Mouse (Mus musculus) brain, adult 2 months (tissue): Measurements from ENCODE around the gene Dusp15.

ENCODE experiments used
- DNase-seq: peaks from one replicate; pipeline ENCODE4 v3.0.0; 2011; ENCODE audit warnings: low read depth, low spot score

Dusp15 gene

DNA sequence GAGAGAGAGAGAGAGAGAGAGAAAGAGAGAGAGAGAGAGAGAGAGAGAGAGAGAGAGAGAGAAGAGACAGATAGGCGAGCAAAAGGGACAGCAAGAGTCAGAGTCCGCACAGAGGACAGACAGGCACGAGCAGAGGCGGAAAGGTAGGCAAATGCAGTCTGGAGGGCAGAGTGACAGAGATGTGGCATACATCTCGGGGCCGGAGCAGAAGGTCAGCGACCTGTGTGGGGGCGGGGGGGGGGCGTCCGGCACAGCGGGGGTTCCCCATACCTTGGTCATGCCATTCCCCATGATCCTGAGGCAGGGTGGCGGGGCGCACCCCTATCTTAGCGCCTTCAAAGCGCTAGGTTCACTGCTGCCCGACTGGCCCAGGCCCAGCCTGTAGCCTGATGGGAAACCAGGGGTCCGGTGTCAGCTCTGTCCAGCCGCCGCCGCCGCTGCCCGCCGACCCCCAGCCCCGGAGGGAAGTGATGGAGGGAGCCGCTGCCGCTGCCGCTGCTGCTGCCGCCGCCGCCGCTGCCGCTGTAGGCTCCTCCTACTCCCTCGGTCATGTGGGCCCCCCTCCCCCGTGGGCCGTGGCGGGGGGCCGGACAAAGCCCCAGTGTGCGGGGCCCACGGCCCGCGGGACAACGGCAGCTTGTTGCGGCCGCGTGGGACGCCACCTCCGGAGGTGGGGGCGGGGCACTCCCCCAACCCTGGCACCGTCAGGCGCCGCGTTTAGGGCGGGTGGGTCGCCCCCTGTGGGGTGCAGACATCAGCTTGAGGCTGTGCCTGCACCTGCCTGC lies at the start of gene Dusp15:
Gene Dusp15, minus strand, starts transcription at position 634 of the 785 bp plus-strand sequence.
- DNase-seq: peak; percentile 82

DNA sequence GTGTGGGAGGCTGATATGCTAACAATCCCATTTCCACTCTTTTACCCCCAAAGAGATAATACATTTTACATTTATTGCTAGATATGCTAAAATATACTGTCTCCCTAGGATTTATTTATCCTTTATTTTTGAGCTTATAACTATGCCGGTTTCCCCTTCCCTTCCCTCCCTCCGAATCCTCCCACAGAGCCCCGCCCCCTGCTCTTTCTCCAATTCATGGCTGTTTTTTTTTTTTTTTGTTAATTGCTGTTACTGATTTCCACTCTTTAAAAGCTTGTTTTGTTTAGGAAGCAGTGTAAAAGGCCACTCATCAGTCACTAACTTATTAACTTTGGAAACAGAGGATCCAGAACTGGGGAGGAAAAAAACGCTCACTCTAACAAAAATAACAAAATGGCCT lies 45.5 kb upstream of the Dusp15 start:
- DNase-seq: no peak

DNA sequence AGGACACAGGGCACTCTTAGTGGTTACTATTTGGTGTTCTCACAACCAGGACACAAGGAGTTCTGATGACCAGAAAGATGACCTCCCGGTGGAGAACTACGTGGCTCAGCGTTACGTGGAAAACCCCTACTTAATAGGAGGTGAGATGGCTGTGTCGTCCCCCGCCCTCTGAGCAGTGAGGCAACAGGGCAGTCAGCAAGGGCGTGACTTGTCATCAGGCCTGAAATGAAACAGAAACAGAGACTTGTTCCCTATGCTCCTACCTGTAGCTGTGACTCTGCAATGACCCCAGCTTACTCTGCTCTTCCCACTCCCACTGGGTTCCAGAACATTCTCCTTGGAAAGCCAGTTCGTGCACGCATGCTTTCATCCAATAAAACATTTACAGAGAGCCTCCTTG lies 40.0 kb upstream of the Dusp15 start:
- no peak for DNase-seq

DNA sequence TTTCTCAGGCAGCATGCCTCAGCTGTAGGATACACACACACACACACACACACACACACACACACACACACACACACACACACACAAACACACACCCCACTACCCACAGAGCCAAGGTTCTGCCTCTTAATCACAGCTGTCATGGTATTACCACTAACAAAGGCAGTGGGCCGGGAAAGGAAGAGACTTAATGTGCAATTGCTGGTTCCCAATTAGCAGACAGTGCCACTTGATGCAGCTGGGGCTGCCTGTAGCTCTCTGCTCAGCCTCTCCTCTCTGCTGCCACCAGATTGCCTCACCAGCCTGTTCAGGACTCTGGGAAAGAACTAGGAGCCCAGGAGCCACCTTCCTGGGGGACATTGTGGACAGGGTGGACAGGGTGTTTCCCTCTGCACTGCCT lies 34.1 kb upstream of the Dusp15 start:
- DNase-seq: peak; percentile 75

DNA sequence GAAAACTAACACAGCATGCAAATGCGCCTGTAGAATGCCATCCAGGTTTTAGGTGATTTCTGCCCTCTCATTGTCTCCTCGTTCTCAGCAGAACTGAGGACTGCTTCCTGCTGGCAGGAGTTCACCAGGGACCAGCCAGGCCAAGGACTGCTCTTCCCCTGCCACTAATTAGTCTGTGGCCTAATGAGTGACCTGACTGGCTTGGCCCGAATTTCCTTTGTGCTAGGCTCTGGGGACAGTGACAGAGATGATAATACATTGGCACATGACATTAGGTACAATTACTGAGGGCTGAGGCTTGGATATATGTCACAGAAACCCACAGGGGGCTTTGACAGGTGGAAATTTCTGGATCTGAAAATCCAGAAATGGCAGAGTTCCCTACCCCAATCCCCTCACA lies 25.5 kb upstream of the Dusp15 start:
- DNase-seq: no peak

DNA sequence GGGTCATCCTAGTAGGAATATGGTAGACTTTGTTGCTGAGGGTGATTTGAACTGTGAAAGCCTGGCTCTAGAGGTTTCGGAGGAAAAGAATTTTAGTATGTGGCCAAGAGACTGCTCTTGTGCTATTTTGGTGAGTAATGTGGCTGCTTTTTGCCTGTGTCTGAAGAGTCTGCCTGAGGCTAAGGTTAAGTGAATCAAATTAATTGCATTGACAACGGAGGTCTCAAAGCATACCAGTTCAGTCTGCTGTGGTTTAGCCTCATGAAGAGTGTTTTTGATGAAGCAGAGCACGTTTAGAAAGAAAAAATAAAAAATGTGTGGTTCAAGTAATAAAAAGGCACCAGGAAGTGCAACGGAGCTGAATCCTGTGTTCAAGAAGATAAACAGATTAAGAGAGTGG lies 14.1 kb upstream of the Dusp15 start:
- DNase-seq: no peak

DNA sequence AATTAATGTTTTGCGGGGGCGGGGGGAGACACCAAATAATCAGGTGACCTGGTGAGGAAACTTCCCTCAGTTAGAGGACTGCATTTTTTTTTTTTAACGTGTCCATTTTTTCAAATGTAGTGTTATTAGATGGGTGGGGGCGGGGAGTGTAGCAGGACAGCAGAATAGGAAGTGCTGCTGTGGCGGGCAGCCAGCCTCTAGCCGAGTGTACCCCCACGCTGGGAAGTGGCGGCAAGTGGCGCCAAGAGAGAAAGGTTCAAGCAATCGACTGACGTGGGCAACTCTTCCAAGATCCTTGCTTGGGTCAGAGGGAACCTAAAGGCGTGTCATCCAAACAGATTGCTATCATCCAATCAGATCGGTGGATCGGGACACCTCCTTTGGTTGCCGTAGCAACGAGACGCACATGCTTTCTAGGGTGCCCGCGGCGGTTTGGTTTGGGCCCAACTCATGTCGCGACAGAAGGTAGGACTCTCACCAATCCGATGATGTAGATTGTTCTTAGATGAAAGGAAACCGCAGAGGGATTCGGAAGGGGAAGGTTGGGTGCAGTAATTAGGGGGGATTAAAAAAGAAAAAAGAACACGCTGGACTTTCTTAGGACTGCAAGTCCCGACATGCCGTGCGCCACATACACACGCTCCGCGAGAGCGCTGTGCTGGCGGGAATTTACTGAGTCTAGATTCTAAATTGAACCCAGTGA lies 10.7 kb upstream of the Dusp15 start, which contains the start of gene Ttll9:
Gene Ttll9, plus strand, starts transcription at position 395 of the 703 bp plus-strand sequence.
- DNase-seq: peak; percentile 95

DNA sequence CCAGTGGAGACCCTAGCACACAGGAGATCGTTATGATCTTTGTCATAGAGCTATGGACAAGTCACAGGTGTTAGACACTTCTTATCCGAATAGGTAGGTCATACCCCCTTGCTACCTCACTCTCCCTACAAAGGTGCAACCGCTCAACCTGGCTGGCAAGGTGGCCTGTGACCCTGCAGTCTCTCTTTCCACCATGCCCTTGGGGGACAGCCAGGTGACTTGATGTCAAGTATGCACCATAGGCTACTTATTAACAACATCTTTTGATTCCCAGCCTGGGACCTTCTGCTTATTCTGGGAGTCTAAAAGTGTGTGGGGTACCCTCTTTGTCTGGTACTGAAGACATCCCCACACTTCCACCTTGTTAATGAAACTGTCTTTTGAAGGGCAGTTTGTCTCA lies 6.6 kb upstream of the Dusp15 start:
- no peak for DNase-seq

DNA sequence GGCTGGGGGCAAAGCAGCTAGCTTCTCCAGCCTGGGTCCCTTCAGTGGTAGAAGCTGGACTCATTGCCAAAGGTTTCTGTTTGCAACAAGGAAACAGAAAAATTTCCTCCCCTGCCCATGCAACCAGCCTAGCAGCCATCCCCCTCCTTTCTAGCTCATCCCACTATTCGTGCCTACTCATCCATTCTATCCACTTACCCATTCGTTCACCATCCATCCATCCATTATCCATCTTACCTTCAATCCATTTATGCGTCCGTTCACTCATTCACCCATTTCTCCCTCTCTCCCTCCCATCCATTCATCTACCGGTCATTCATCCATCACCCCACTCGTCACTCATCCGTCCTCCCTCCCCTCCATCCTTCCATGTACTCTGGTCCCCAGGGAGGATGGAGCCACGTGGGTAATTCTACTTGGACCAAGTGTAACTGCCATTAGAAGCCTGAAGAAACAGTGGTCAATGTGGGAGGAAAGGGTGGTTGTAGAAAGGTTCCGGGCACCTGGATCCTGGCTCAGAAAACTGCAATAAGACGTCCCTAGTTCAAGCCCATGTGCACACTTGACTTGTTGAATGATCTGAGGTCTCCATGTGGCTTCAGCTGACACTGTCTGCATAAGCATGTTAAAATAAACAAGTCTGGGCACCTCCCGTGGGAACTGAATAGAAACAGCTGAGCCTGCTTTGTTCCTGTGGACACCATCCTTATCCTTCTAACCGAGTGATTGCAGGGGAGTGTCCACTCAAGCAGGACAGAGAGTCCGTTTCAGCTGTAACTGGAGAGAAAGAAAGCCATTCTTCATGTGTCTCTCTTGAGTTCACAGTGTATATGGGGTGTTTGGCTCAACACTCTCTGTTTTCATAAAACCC lies 587 bp upstream of the Dusp15 start:
- peak; percentile 67 for DNase-seq

DNA sequence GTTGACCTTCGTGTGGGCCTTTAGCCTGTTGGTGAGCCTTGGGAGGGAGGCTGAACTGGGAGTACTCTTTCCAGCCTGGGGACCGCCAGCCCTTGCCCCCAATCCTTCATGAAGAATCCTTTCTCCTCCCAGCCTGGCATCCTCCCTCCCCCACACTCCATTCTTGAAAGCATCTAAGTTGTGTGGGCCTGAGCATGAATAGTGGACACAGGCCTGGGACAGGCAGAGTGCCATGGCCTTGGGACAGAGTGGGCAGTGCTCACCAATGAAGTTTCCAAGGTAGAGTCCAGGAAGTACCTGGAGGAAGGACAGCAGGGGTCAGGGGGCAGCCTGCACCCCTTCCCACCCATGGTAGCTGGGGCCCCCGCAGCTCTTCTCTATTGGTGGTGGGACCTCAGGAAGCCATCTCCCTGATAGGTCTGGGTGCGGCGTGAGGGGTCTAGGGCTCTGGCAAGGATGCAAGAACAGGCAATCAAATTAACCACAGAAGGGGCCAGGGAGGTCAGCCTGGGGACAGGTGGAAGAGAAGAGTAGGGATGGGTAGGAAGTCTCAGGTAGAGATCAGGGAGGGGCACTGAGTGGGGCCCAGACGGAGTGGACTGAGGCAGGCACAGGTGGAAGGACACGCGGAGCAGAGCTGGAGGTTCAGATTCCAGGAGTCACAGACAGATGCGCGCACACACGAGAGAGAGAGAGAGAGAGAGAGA lies 987 bp downstream of the Dusp15 start:
- no peak for DNase-seq

DNA sequence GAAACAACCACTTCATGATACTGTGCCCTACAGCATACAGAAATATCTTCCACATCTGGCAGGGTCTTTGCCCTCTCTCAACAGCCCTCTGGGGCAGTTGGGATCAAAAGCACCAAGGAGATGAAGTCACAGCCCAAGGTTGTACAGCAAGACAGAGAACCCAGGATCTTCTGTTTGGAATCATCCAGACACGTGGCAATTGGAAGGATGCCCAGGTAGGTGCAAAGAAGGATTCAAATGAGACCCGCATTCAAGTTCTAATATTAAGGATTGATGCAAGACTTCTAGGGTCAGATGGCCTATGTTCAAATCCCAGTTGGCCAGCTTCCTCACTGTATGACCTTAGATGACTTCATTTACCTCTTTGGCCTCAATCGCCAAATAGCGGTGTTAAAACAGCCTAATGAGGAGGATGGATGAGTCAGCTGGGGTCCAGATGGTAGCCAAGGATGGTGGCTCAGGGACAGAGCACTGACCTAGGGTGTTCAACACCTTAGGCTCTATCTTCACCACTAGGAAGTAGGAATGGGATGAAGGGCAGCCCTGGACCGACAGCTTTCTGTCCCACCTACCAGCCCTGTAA lies 3.0 kb downstream of the Dusp15 start:
- peak; percentile 57 for DNase-seq

DNA sequence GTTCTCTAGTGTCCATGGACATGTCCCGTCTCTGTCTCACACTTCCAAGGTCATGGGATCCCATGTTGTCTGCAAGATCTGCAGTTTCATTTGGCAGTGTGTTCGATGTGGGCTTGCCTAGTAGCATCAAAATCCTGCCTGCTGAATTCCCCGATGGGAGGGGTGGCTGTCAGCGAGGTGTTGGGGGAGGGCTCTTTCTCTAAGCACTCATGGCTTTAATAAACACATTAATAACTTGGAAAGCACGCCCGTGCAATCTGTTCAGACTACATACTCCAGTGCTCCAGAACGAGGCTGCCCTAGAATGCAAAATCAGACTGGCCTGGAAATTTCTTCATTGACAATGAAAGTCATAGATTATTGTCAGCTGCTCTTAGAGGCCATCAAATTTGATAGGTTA lies 4.4 kb downstream of the Dusp15 start:
- DNase-seq: peak; percentile 80

DNA sequence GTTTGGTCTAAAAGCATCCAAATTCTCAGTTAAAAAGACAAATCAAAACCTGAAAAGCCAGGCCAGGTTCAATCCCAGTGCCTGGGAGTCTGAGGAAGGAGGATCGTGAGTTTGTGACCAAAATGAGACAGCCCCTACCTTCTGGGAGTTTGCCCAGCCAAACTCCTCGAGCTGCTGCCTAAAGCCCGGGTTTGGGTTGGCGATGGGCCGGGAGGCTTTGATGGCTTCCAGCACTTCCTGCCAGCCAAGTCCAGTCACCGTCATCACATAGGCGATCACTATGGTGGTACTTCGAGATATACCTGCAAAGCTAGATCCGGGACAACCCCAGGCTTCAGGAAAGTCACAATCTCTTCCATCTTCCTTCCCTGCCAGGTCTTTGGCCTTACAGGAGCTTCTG lies 7.5 kb downstream of the Dusp15 start:
- DNase-seq: no peak

DNA sequence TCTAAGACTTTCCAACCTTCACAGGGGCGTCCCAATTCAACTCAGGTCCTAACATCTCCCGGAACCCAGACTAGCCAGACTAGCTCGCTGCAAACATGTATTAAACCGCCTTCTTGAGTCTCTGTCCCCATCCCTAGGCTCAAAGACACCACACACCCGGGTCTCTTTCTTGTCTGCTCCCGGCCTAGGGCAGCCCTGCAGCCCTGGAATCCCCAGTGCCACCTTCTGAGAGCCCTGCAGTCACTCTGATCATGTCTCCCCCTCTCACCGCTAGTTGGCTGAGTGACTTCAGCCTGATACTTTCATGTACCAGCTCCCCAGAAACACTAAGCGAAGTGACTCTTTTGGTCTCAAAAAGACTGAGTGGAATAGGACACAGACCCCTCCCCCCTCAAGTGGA lies 7.9 kb downstream of the Dusp15 start:
- DNase-seq: peak; percentile 46

DNA sequence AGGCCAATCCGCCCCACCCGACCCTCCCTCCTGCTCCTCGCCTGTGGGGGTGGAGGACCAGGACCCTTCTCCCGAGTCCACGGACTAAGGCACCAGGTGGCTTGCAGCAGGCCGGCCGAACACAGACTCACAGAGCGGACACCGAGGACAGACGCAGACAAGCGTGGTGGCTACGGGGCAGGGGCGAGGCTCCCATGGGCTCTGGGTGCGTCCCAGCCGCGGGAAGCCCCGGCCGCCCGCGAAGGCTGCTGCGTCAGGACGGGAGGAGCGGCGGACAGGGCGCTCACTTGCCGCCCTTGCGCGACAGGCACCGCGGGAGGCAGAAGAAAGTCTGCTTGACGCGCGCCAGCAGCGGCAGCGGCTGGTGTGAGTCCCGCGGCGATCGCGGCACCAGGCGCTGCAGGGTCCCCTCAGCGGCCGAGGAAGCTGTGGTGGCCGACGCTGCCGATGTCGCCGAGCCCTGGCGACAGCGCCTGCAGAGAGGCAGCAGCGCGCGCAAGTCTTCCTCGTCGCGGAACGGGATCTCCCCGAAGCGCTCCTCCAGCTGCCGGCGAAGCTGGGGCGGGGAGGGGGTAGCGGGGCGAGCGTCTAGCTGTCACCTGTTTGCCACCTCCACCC lies 8.5 kb downstream of the Dusp15 start:
- peak; percentile 38 for DNase-seq

DNA sequence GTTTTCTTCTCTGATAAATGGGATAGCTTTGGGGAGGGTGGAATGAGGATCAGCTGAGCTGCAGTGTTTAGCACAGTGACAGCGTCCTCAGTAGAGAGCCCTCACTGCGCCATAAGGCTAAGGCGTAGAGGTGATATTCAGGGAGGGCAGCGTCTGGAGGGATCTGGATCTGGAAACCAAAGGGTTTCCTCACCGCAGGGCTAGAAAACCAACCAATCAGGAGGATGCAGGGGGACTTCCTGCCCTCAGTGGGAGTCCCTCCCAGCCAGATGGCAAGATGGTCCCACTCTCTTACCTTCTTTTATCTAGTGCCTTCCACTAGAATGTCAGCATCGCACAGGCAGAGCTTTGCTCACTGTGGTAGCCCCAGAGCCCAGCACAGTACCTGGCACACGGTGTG lies 9.7 kb downstream of the Dusp15 start:
- DNase-seq: no peak

DNA sequence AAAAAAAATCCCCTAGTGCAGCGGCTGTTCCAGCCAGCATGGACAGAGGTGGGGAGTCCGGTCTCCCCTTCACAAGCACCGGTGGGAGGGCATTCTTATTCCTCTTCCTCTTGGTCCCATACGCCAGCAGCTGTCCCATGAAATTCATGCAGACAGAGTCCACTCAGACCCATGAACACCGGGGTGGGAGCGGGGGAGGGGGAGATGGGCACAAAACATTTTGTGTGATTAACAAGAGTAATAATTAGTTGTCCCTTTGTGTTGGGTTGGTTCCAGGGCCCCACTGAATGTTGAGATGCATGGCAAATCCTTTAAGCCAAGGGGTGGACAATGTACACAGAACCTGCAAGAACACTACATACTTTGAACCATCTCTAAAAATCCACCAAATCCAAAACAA lies 10.4 kb downstream of the Dusp15 start:
- DNase-seq: no peak

DNA sequence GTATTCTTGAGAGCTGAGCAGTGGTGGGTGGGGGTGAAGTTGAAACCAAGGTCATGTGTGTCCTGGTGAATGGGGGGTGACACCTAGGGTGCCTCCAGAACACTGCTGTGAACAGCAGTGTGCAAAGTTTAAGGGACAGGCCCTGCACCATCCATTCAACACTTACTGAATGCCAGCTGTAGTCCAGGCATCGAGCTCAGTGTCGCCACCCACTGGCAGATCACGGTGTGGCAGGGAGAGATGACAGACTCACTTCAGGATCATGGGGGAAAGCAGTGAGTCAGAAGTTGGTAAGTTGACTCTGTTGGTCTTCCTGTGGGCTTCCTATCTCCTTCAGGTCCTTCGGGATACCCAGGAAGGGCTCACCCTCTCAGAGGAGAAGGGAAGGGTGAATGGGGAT lies 11.7 kb downstream of the Dusp15 start:
- peak; percentile 41 for DNase-seq

DNA sequence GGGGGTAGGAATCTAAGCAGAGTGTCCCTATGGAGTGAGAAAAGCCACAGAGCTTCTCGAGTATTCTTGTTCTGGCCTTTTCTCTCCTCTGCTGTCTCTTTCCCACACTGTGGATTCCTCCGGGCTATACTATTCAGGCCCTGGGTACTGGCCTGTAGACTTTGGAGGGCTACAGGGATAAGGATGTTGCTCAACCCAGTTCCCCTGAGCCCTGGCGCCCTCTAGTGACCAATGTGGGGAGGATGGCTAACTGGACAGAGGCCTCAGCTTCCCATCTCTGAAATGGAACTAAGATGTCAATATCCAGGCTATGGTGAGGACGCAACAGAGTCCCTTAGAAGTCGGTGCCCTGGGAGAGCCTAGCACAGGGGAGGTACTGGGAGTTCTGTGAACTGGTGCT lies 17.9 kb downstream of the Dusp15 start:
- DNase-seq: peak; percentile 60

DNA sequence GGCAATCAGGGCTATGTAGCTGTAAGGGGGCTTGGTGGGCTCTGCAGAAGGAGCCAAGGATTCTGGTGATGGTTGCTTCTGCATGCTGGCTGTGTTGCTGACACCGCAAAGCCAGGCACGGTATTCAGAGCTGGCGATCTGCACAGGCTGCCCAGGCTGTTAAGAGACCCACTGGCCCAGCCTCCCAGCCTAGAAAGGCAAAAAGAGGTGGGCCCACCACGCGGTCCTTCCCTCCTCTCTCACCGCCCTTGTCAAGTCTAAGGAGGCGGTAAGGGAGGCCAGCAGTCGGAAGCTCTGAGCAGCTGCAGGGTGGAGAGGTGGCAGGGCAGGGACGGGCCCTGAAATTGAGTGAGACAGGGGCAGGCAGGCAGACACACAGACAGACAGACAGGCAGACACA lies 18.4 kb downstream of the Dusp15 start, which contains the start of gene Foxs1:
Gene Foxs1, minus strand, starts transcription at position 161 of the 400 bp plus-strand sequence.
- no peak for DNase-seq
